Mouse (Mus musculus): ENCODE data around the gene Zc3h12b. TPM values are rescaled to one million over a fixed set of nuclear protein-coding genes. Genes with fewer than 3 reads are reported as not detected.
"Not testable (repeated sequence)": the region's sequence is repeated elsewhere in the genome, so short reads cannot be mapped to it uniquely, and the experiment has no call there.

Gene Zc3h12b
- total RNA-seq (2021), result 1 to 10 TPM; 3.0 to 3.8 TPM
- long read RNA-seq, experiment 1, partial matches to known transcripts, result 0 of 1 reads
- long read RNA-seq, experiment 1, other reads (novel, unspliced or antisense), result 0 of 1 reads
- long read RNA-seq, experiment 2, result 0 reads

GRCm38 (mm10) chrX:95711227-95712111 is at the start of gene Zc3h12b:
TSS of gene Zc3h12b (plus strand) at chrX:95711678.
- DNase-seq, result peak; percentile 63 to 79

DNA sequence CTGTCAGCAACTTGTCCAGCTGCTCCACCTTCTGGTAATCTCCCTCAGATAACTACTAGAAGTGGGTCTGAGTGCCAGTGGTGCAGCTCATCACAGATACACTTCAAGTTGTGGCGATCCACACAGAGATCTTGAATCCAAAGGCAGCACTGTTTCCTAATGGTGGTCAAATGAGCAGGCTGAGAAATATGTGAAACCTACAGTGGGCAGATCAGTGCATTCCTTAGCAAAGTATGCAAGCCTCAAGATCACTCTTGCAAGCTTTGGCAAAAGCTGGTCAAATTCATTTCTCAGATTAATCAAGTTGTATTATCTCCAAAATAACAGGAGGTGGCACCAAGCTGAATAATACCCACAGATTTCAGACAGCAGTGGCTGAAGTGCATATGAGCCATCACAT is 29.3 kb upstream of the Zc3h12b start:
- no peak for DNase-seq

GRCm38 (mm10) chrX:95687119-95687518 is 24.4 kb upstream of the Zc3h12b start:
- DNase-seq, result peak in 1 of 2 experiments; percentile 2

GRCm38 (mm10) chrX:95738253-95738652 is 26.8 kb downstream of the Zc3h12b start:
- DNase-seq, result peak in 1 of 2 experiments; percentile 12

DNA sequence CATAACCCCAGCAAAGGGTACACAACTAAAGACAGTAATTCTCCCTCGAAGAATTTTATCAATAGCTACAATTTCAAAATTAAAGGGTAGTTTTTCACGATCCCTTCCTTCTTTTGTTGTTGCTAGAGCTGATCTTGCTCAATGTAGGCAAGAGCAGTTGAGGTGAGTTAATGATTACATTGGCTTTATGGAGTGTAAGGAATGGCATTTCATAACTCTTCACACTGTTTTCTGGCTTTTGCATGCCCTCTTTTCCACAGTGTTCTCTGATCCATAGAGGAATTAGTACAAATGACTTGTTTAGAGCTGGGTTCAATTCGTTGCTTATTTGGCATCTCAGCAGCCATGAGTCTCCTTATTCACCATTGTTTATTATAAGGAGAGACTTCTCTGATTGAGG is 84.4 kb downstream of the Zc3h12b start:
- no peak for DNase-seq

- no peak for DNase-seq
Measured at GRCm38 (mm10) chrX:95801790-95802189, 90.3 kb downstream of the Zc3h12b start.

DNA sequence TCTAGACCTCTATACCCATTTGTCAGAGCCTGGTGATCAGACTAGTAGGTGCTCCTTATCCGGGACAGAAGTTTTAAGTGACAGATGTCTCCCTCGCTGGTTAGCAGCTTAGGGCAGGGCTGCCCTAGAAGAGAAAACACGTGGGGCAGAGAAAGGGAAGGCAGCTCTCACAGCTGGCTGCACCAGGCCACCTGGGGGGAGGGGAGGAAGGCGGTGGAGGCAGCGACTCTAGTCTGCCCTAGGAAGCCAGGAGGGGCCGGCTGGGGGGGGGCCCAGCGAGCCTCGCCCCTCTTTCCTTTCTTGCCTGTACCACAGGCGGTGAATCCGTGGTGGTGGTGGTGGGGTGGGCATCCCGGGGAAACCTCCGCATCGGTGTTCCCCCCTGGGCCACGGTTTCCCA is 141.3 kb downstream of the Zc3h12b start:
- DNase-seq, result no peak

DNA sequence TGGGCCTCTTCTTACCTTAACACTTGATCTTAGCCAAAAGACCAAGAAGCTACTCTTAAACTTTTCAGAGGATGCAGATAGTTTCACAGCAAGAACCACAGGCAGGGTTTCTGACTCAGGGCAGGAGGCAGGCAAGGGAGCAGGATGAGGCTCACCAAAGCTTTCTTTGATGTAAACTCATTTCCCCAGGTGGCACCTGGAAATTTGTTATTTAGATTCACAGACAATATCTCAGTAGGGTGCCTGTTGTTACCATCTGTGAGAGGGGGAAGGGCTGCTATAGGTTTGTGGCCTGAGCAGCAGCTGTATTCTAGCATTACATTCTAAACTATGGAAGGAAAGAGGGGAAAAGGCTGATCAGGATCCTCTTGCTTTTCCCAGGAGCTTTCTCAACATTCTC is 169.6 kb downstream of the Zc3h12b start:
- no peak for DNase-seq

- no peak for DNase-seq
Measured at GRCm38 (mm10) chrX:95902716-95903115, 191.2 kb downstream of the Zc3h12b start.

GRCm38 (mm10) chrX:95935481-95935880 is 224.0 kb downstream of the Zc3h12b start:
- DNase-seq, result no peak

DNA sequence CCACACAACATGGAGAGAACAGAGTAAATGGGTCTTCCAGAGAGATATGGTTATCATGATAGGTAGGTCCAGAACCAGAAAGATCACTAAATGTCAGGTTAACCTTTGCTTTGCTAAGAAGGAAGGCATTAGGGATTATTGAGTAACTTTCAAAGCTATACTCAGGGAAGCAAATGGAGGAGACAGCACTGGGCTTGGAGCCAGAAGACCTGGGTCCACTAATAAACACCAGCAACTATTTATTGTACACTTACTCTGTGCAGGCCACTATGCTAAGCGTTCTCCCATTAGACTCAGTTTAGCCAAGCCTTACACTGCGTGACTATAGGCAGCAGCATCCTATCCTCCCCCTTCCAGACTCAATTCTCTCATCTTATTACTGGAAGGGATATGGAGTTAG is 234.0 kb downstream of the Zc3h12b start:
- no peak for DNase-seq

DNA sequence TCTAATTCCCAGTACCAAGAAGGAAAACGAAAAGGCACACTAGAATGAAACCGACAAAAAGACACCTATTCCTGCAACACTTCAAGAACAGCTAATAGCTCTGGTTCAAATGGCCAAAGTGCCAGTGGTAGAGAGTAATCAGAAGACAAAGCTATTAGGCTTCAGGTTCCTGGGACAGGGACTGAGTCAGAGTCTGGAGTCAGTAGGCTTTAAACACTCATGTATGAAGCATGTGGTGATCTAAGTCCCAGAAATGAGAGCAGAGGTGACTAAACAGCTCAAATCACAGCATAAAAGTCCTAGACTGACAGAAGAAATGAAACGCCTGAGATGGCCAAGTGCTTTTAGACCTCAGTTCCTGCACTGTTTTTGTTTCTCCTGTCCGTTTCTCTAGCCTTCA is 236.7 kb downstream of the Zc3h12b start:
- no peak for DNase-seq

- DNase-seq, result peak; percentile 17 to 36
Measured at GRCm38 (mm10) chrX:95950776-95951175, 239.3 kb downstream of the Zc3h12b start.

DNA sequence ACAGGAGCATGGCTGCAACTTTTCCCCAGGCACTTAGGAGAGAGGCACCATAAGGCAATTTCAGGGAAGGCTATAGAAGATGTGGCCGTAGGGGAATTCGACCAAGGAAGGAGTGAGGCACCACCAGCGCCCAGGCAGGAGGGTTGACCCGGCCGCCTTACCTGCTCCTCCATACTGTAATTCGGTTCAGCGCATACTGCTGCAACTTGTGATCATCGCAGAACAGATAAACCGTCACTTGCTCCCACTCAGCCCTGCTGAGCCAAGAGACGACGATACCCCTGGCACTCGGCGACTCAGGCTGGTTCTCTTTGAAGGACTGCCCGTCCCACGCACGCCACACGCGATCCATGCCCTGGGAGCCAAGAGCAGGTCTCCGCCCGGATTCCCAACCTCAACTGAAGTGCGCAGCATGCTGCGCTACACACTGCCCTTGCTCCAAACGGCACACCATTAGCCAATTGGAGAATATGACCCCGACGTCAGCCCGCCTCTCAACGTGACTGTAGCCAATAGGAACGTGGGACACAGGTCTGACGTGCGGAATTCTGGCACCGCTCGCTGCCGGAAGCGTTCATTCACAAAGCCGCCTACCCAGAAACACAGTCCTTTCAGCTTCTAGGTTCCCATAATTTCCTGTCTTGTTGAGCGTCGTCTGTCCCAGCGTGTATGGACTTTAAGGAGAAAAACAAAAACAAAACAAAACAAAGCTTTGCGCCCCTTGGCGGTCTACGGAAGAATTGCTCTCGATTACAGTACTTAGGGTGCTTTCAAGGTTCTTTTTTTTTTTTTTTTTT is 245.2 kb downstream of the Zc3h12b start, which contains the start of gene Las1l:
TSS of gene Las1l (minus strand) at position 466 of the 797 bp plus-strand sequence.
- peak; percentile 89 for DNase-seq

DNA sequence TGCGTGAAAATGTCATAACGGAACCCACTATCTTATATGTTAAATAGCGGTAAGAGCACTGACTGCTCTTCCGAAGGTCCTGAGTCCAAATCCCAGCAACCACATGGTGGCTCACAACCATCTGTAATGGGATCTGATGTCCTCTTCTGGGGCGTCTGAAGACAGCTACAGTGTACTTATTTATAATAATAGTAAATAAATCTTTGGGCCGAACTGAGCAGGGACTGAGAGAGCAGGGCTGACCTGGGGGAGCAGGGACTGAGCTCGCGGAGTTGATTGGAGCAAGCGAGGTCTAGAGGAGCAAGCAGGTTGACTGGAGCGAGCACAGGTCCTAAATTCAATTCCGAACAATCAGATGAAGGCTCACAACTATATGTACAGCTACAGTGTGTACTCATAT is 246.0 kb downstream of the Zc3h12b start:
- not testable (repeated sequence) for DNase-seq

GRCm38 (mm10) chrX:95963366-95963765 is 251.9 kb downstream of the Zc3h12b start:
- no peak for DNase-seq

DNA sequence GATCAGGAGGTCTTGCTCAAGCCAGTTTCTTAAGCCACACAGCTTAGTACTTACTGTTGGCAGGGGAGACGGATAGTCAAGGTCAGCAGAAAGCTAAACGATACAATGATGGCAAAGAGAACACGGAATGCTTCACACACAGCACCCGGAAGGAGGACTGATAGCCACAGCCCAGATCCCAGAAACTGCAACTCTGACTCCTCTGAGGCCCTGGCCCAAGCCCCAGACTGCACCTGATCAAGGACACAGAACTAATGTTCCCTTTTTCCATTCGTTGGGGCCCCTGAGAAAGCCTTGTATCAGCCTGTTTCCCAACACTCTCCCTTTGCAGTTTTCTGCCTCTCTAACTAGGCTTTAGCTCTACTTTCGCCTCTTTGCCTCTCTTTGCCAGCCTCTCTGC is 253.6 kb downstream of the Zc3h12b start:
- DNase-seq, result peak in 1 of 2 experiments; percentile 20

GRCm38 (mm10) chrX:95967847-95968593 is 256.5 kb downstream of the Zc3h12b start:
- DNase-seq, result peak; percentile 40 to 59

DNA sequence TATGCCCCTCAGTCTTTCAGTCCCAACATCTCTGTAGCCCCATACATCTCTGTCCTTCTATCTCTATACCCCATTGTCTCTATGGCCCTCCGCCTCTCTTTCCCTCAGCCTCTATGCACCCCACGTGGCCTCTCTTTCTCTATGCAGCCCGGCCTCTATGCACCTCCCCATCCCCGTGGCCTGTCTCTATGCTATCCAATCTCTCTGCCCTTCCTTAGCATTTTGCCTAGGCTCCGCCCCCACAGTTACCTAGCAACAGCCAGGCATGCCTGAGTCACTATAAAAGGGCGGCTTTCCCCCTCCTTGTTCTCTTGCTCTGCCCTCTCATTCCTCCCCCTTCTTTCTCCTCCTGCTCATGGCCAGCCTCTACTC is 257.1 kb downstream of the Zc3h12b start:
- peak; percentile 90 to 91 for DNase-seq

GRCm38 (mm10) chrX:95969116-95969515 is 257.6 kb downstream of the Zc3h12b start:
- DNase-seq, result no peak

DNA sequence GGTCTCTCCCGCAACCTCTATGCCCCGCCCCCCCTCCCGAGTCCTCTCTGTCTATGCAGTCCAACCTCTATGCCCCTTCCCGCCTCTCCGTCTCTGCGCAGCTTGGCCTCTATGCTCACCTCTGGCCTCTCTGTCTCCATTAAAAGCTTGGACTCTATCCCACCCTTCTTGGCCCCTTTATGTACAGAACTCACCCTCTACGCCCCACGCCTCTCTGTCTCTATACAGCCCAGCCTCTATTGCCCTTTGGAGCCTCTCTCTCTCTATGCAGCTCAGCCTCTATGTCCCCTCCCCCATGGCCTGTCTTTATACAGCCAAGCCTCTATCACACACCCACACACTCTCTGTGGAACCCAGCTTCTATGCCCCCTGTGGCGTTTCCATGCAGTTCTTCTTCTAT is 258.5 kb downstream of the Zc3h12b start:
- no peak for DNase-seq

All from adrenal gland, postnatal 36 days (tissue).